Mouse (Mus musculus): Measurements from ENCODE around the gene Cd300e.

DNA sequence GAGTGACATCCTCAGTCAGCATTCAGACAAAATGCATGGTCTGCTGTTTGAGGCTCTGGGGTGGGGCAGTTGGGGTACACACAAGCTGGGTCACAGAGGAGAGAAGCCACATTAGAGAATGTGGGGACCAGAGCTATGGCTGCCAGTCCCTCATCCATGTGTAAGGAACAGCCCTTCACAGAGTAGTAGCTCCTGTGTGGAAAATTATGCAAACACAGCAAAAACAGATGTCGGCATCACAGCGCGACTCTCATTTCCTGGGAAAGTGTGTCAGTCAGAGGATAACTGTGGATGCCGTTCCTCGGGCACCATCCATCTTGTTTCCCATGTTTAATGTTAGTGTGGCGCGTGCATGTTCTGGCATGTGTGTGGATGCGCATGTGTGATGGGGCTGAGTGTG is 46.2 kb upstream of the Cd300e start:
- no peak for TF ChIP-seq CTCF (IDR thresholded peaks at IDR 0.05; ENCODE audit: borderline replicate concordance, insufficient read depth, low read depth, low read length)
- no peak for TF ChIP-seq POLR2A (IDR thresholded peaks at IDR 0.05; ENCODE audit: borderline replicate concordance, insufficient read depth, low read length)

Data from cerebellum, adult 2 months (tissue).